Mouse (Mus musculus) C2C12 (cell line): ENCODE results near the gene Camta1.

ENCODE experiments used
- CEBPB ChIP-seq: IDR thresholded peaks from one replicate; pipeline ENCODE4 v1.6.1; 2011; ENCODE audit warnings: low read depth, mild to moderate bottlenecking, control low read depth, moderate library complexity
- CTCF ChIP-seq: IDR thresholded peaks from one replicate; pipeline ENCODE4 v1.5.1; 2011; ENCODE audit not compliant: control insufficient read depth, insufficient read depth, insufficient read length
- MAX ChIP-seq: IDR thresholded peaks from one replicate; pipeline ENCODE4 v1.6.1; 2011; ENCODE audit warnings: mild to moderate bottlenecking, control low read depth
- MYOD1 ChIP-seq: IDR thresholded peaks from one replicate; pipeline ENCODE4 v1.6.1; 2011; ENCODE audit warnings: low read depth; ENCODE audit not compliant: control insufficient read depth, insufficient read length
- MYOG ChIP-seq: IDR thresholded peaks from one replicate; pipeline ENCODE4 v1.6.1; 2011; ENCODE audit not compliant: control insufficient read depth, insufficient read length; ENCODE audit errors: extremely low read depth
- USF1 ChIP-seq: IDR thresholded peaks from one replicate; pipeline ENCODE4 v1.6.1; 2011; ENCODE audit warnings: low read depth, mild to moderate bottlenecking, control low read depth, moderate library complexity

DNA sequence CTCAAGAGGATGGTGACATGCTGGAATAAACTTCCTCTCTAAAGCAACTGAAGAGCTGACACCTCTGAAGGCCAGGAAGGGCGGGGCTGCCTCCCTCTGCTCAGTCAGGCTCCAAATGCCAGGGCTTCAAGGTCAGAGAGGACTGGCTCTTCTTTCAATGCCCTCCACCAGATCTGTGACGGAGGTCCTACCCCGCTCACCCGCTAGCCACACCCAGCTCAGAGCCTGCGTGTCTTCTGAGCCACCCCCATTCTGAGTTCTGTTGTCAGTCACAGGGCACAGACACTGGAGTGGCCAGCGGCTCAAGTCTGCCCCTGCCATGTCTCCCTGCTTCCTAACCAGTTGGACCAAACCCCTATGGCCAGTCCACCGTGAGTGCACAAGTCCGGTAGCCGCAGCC, 224.3 kb downstream of the Camta1 start:
- TF ChIP-seq CTCF (no peak), MYOD1 (no peak), USF1 (no peak), CEBPB (no peak), MYOG (no peak), MAX (no peak)
